Mouse (Mus musculus) embryonic facial prominence, embryonic 13.5 days (tissue): Measurements from ENCODE around the gene Sgk1. TPM values are rescaled to one million over a fixed set of nuclear protein-coding genes. Genes with fewer than 3 reads are reported as not detected.

Source experiments
- ATAC-seq: fragments of 200-750 bp; cut with Nextera tagmentation; 2 replicates; pipeline ENCODE4 v1.8.0; 2017; ENCODE audit warnings: low read depth; ENCODE audit not compliant: insufficient number of reproducible peaks, insufficient read depth, low FRiP score, low TSS enrichment
- H3K27ac ChIP-seq: fragments of 300-500 bp; sonication (generic); 2 replicates; pipeline ENCODE4 v1.5.1; 2015; ENCODE audit warnings: moderate library complexity, mild to moderate bottlenecking, inconsistent platforms
- H3K27me3 ChIP-seq: fragments of 300-500 bp; sonication (generic); 2 replicates; pipeline ENCODE4 v1.6.1; 2015; ENCODE audit warnings: mild to moderate bottlenecking, inconsistent platforms
- H3K36me3 ChIP-seq: fragments of 300-500 bp; sonication (generic); 2 replicates; pipeline ENCODE4 v1.6.1; 2015; ENCODE audit warnings: mild to moderate bottlenecking, inconsistent platforms
- H3K4me1 ChIP-seq: fragments of 300-500 bp; sonication (generic); 2 replicates; pipeline ENCODE4 v1.6.1; 2015; ENCODE audit warnings: inconsistent platforms
- H3K4me2 ChIP-seq: fragments of 300-500 bp; sonication (generic); 2 replicates; pipeline ENCODE4 v1.6.1; 2015; ENCODE audit warnings: moderate library complexity, mild to moderate bottlenecking, inconsistent platforms
- H3K4me3 ChIP-seq: fragments of 300-500 bp; sonication (generic); 2 replicates; pipeline ENCODE4 v1.5.1; 2015; ENCODE audit warnings: mild to moderate bottlenecking, inconsistent platforms
- H3K9ac ChIP-seq: fragments of 300-500 bp; sonication (generic); 2 replicates; pipeline ENCODE4 v1.6.1; 2015; ENCODE audit warnings: mild to moderate bottlenecking, inconsistent platforms
- H3K9me3 ChIP-seq: fragments of 300-500 bp; sonication (generic); 2 replicates; pipeline ENCODE4 v1.6.1; 2016; ENCODE audit warnings: inconsistent platforms
- WGBS: fragments of 180-500 bp; shearing (Covaris S2); methylation state at CpG from one replicate; pipeline ENCODE4 v1.1.7; 2015; ENCODE audit warnings: mixed read lengths; 5-methylcytosine and 5-hydroxymethylcytosine counted together
- polyA plus RNA-seq: library from polyadenylated mRNA; unstranded; fragments of >200 nt; fragmentation: Nextera tagmentation; extraction: Ambion mirVana; gene quantifications from 2 replicates; pipeline ENCODE4 v1.2.1, GENCODE M21; 2015

Sgk1 gene
- polyA plus RNA-seq, 1 experiment from 2014 or later, result 48.9 TPM

GRCm38 (mm10) chr10:21994431-21994914, 112.5 kb downstream of the Sgk1 start:
- H3K4me3 ChIP-seq, result peak overlapping the region; percentile 73
- peaks cover 56% of the 10 kb centered on the region for H3K4me1 ChIP-seq
- H3K27ac ChIP-seq, result peak overlapping the region; percentile 89
- 3% methylated on average over 40 of the region's 40 CpGs for WGBS
- H3K36me3 ChIP-seq, result peaks cover 27% of the 10 kb centered on the region
- peak overlapping the region; percentile 82 for H3K9ac ChIP-seq
- H3K4me2 ChIP-seq, result peak overlapping the region; percentile 82
- ATAC-seq, result peak; percentile 96
- no peaks in the 10 kb centered on the region for H3K9me3 ChIP-seq
- peaks cover 13% of the 10 kb centered on the region for H3K27me3 ChIP-seq

- no peaks in the 10 kb centered on the region for H3K9me3 ChIP-seq
- H3K36me3 ChIP-seq, result peaks cover 27% of the 10 kb centered on the region
- ATAC-seq, result no peak
- peaks cover 13% of the 10 kb centered on the region for H3K27me3 ChIP-seq
- peak overlapping the region; percentile 82 for H3K4me2 ChIP-seq
- H3K27ac ChIP-seq, result no peak overlapping the region
- H3K4me3 ChIP-seq, result peak overlapping the region; percentile 73
- H3K9ac ChIP-seq, result peak overlapping the region; percentile 82
- WGBS, result 9% methylated on average over 12 of the region's 12 CpGs
- H3K4me1 ChIP-seq, result peaks cover 56% of the 10 kb centered on the region
These were observed 113.2 kb downstream of the Sgk1 start for GRCm38 (mm10) chr10:21995221-21995620.

GRCm38 (mm10) chr10:21995661-21996308, 113.8 kb downstream of the Sgk1 start:
- Histone ChIP-seq H3K36me3 (peaks cover 27% of the 10 kb centered on the region), H3K9ac (peak overlapping the region; percentile 58), H3K27me3 (peaks cover 13% of the 10 kb centered on the region), H3K4me2 (peak overlapping the region; percentile 82), H3K27ac (no peak overlapping the region), H3K9me3 (no peaks in the 10 kb centered on the region), H3K4me3 (peak overlapping the region; percentile 73), H3K4me1 (peaks cover 56% of the 10 kb centered on the region)
- WGBS, result 58% methylated on average over 11 of the region's 11 CpGs
- ATAC-seq, result no peak

GRCm38 (mm10) chr10:21996660-21997447, 114.9 kb downstream of the Sgk1 start:
- WGBS, result 90% methylated on average over 14 of the region's 14 CpGs
- Histone ChIP-seq H3K36me3 (peaks cover 27% of the 10 kb centered on the region), H3K27me3 (peaks cover 12% of the 10 kb centered on the region), H3K9ac (peak overlapping the region; percentile 58), H3K27ac (no peak overlapping the region), H3K4me2 (peak overlapping the region; percentile 82), H3K4me3 (peak overlapping the region; percentile 73), H3K4me1 (peaks cover 47% of the 10 kb centered on the region), H3K9me3 (no peaks in the 10 kb centered on the region)
- no peak for ATAC-seq

GRCm38 (mm10) chr10:21997550-21998204, 115.7 kb downstream of the Sgk1 start:
- WGBS, result 90% methylated on average over 12 of the region's 12 CpGs
- Histone ChIP-seq H3K9ac (peak overlapping the region; percentile 58; the same call in 1 of the 2 replicates), H3K4me2 (peak overlapping the region; percentile 82), H3K4me1 (peaks cover 38% of the 10 kb centered on the region), H3K9me3 (no peaks in the 10 kb centered on the region), H3K27ac (no peak overlapping the region), H3K27me3 (peaks cover 4% of the 10 kb centered on the region), H3K4me3 (peak overlapping the region; percentile 73), H3K36me3 (peaks cover 27% of the 10 kb centered on the region)
- ATAC-seq, result no peak

GRCm38 (mm10) chr10:21998503-21999180, 116.7 kb downstream of the Sgk1 start:
- no peaks in the 10 kb centered on the region for H3K9me3 ChIP-seq
- H3K27ac ChIP-seq, result no peak overlapping the region
- peak overlapping the region; percentile 29 for H3K4me3 ChIP-seq
- no peaks in the 10 kb centered on the region for H3K27me3 ChIP-seq
- H3K4me2 ChIP-seq, result peak overlapping the region; percentile 82
- H3K36me3 ChIP-seq, result peaks cover 27% of the 10 kb centered on the region
- H3K4me1 ChIP-seq, result peaks cover 34% of the 10 kb centered on the region
- no peak for ATAC-seq
- peak overlapping the region; percentile 47 for H3K9ac ChIP-seq
- WGBS, result 83% methylated on average over 28 of the region's 28 CpGs

- Histone ChIP-seq H3K36me3 (peaks cover 27% of the 10 kb centered on the region), H3K4me2 (no peak overlapping the region), H3K9ac (no peak overlapping the region), H3K4me1 (peaks cover 30% of the 10 kb centered on the region), H3K4me3 (no peak overlapping the region), H3K27ac (no peak overlapping the region), H3K27me3 (no peaks in the 10 kb centered on the region), H3K9me3 (no peaks in the 10 kb centered on the region)
- no peak for ATAC-seq
- 66% methylated on average over 10 of the region's 10 CpGs for WGBS
These were observed 118.7 kb downstream of the Sgk1 start for GRCm38 (mm10) chr10:22000491-22001306.

- no peak for ATAC-seq
- H3K9ac ChIP-seq, result no peak overlapping the region
- peaks cover 21% of the 10 kb centered on the region for H3K4me1 ChIP-seq
- WGBS, result 88% methylated on average over 2 of the region's 5 CpGs
- no peak overlapping the region for H3K4me3 ChIP-seq
- no peak overlapping the region for H3K4me2 ChIP-seq
- no peaks in the 10 kb centered on the region for H3K9me3 ChIP-seq
- H3K36me3 ChIP-seq, result peaks cover 24% of the 10 kb centered on the region
- H3K27ac ChIP-seq, result no peak overlapping the region
- no peaks in the 10 kb centered on the region for H3K27me3 ChIP-seq
These were observed 119.6 kb downstream of the Sgk1 start for GRCm38 (mm10) chr10:22001621-22002020.

GRCm38 (mm10) chr10:22004763-22005162, 122.8 kb downstream of the Sgk1 start:
- Histone ChIP-seq H3K4me3 (no peak overlapping the region), H3K27ac (no peak overlapping the region), H3K27me3 (no peaks in the 10 kb centered on the region), H3K36me3 (no peaks in the 10 kb centered on the region), H3K4me1 (no peaks in the 10 kb centered on the region; the same call in 1 of the 2 replicates), H3K4me2 (no peak overlapping the region), H3K9ac (no peak overlapping the region), H3K9me3 (no peaks in the 10 kb centered on the region)
- 89% methylated on average over 5 of the region's 5 CpGs for WGBS
- no peak for ATAC-seq

- ATAC-seq, result no peak
- no peaks in the 10 kb centered on the region for H3K36me3 ChIP-seq
- no peak overlapping the region for H3K4me2 ChIP-seq
- no peak overlapping the region for H3K4me3 ChIP-seq
- H3K9ac ChIP-seq, result no peak overlapping the region
- no peak overlapping the region for H3K27ac ChIP-seq
- WGBS, result 81% methylated on average over 10 of the region's 10 CpGs
- H3K27me3 ChIP-seq, result no peaks in the 10 kb centered on the region
- no peaks in the 10 kb centered on the region for H3K4me1 ChIP-seq
- no peaks in the 10 kb centered on the region for H3K9me3 ChIP-seq
These were observed 125.3 kb downstream of the Sgk1 start for GRCm38 (mm10) chr10:22007160-22007801.
